Mouse (Mus musculus): ENCODE results near the gene Trpv2. TPM values are rescaled to one million over a fixed set of nuclear protein-coding genes. Genes with fewer than 3 reads are reported as not detected.

Gene Trpv2
- total RNA-seq, 2 experiments from 2014 or later = 2.0 to 3.7 TPM

GRCm38 (mm10) chr11:62558152-62558551 lies 16.1 kb upstream of the Trpv2 start:
- no peak for DNase-seq

GRCm38 (mm10) chr11:62558961-62559646 lies 15.2 kb upstream of the Trpv2 start:
- peak; percentile 68 to 85 for DNase-seq

GRCm38 (mm10) chr11:62560463-62561016 lies 13.7 kb upstream of the Trpv2 start:
- peak in 1 of 2 experiments; percentile 39 for DNase-seq

GRCm38 (mm10) chr11:62563590-62563989 lies 10.7 kb upstream of the Trpv2 start:
- no peak for DNase-seq

GRCm38 (mm10) chr11:62565747-62566146 lies 8.5 kb upstream of the Trpv2 start:
- DNase-seq = no peak

GRCm38 (mm10) chr11:62566211-62566610 lies 8.1 kb upstream of the Trpv2 start:
- DNase-seq = no peak

- no peak for DNase-seq
These were observed 6.0 kb upstream of the Trpv2 start for GRCm38 (mm10) chr11:62568300-62568699.

- no peak for DNase-seq
These were observed 408 bp downstream of the Trpv2 start for GRCm38 (mm10) chr11:62574703-62575085.

- DNase-seq = peak; percentile 84 to 88
These were observed 992 bp downstream of the Trpv2 start for GRCm38 (mm10) chr11:62575297-62575658.

- peak; percentile 49 to 52 for DNase-seq
These were observed 1.6 kb downstream of the Trpv2 start for GRCm38 (mm10) chr11:62575659-62576438.

GRCm38 (mm10) chr11:62576530-62577152 lies 2.4 kb downstream of the Trpv2 start:
- DNase-seq = peak in 1 of 2 experiments; percentile 32

- no peak for DNase-seq
These were observed 8.7 kb downstream of the Trpv2 start for GRCm38 (mm10) chr11:62583031-62583430.

GRCm38 (mm10) chr11:62584671-62585206 lies 10.5 kb downstream of the Trpv2 start:
- no peak for DNase-seq

- DNase-seq = no peak
These were observed 12.7 kb downstream of the Trpv2 start for GRCm38 (mm10) chr11:62587034-62587433.

GRCm38 (mm10) chr11:62589391-62589790 lies 15.1 kb downstream of the Trpv2 start:
- no peak for DNase-seq

- DNase-seq = no peak
These were observed 16.7 kb downstream of the Trpv2 start for GRCm38 (mm10) chr11:62591026-62591425.

- DNase-seq = no peak
These were observed 17.8 kb downstream of the Trpv2 start for GRCm38 (mm10) chr11:62591904-62592575.

- DNase-seq = no peak
These were observed 24.3 kb downstream of the Trpv2 start for GRCm38 (mm10) chr11:62598571-62598970.

GRCm38 (mm10) chr11:62601732-62602618 lies 27.7 kb downstream of the Trpv2 start:
- DNase-seq = no peak

- DNase-seq = peak; percentile 97 to 98
These were observed 28.5 kb downstream of the Trpv2 start for GRCm38 (mm10) chr11:62602619-62603311.
